Mouse (Mus musculus): ENCODE results near the gene Galt. TPM values are rescaled to one million over a fixed set of nuclear protein-coding genes. Genes with fewer than 3 reads are reported as not detected.
"Not testable (repeated sequence)": the region's sequence is repeated elsewhere in the genome, so short reads cannot be mapped to it uniquely, and the experiment has no call there.

Gene Galt
- polyA plus RNA-seq, 1 experiment, result 65.2 TPM

GRCm38 (mm10) chr4:41740380-41741157 is 14.5 kb upstream of the Galt start:
- no peak for DNase-seq (ENCODE audit: low spot score)

- DNase-seq (ENCODE audit: low spot score), result peak; percentile 88
Measured at GRCm38 (mm10) chr4:41741158-41741560, 13.9 kb upstream of the Galt start.

- DNase-seq (ENCODE audit: low spot score), result no peak
Measured at GRCm38 (mm10) chr4:41744131-41744530, 10.9 kb upstream of the Galt start.

GRCm38 (mm10) chr4:41745021-41745420 is 10.0 kb upstream of the Galt start:
- DNase-seq (ENCODE audit: low spot score), result no peak

GRCm38 (mm10) chr4:41755338-41756305 is 594 bp downstream of the Galt start, which contains the start of gene Sigmar1:
Gene Sigmar1, minus strand, starts transcription at chr4:41756157.
- peak; percentile 85 for DNase-seq (ENCODE audit: low spot score)

GRCm38 (mm10) chr4:41756440-41756839 is 1.4 kb downstream of the Galt start:
- no peak for DNase-seq (ENCODE audit: low spot score)

- no peak for DNase-seq (ENCODE audit: low spot score)
Measured at GRCm38 (mm10) chr4:41757321-41757720, 2.3 kb downstream of the Galt start.

GRCm38 (mm10) chr4:41758021-41758420 is 3.0 kb downstream of the Galt start:
- no peak for DNase-seq (ENCODE audit: low spot score)

GRCm38 (mm10) chr4:41758701-41759100 is 3.7 kb downstream of the Galt start:
- DNase-seq (ENCODE audit: low spot score), result no peak

GRCm38 (mm10) chr4:41759206-41759605 is 4.2 kb downstream of the Galt start:
- DNase-seq (ENCODE audit: low spot score), result no peak

GRCm38 (mm10) chr4:41759656-41760287 is 4.7 kb downstream of the Galt start:
- no peak for DNase-seq (ENCODE audit: low spot score)

GRCm38 (mm10) chr4:41760288-41760721 is 5.3 kb downstream of the Galt start:
- DNase-seq (ENCODE audit: low spot score), result peak; percentile 71

GRCm38 (mm10) chr4:41760911-41761310 is 5.9 kb downstream of the Galt start:
- no peak for DNase-seq (ENCODE audit: low spot score)

GRCm38 (mm10) chr4:41761680-41762079 is 6.7 kb downstream of the Galt start:
- DNase-seq (ENCODE audit: low spot score), result no peak

- no peak for DNase-seq (ENCODE audit: low spot score)
Measured at GRCm38 (mm10) chr4:41762099-41762687, 7.2 kb downstream of the Galt start.

GRCm38 (mm10) chr4:41762688-41763114 is 7.7 kb downstream of the Galt start:
- DNase-seq (ENCODE audit: low spot score), result not testable (repeated sequence)

- DNase-seq (ENCODE audit: low spot score), result not testable (repeated sequence)
Measured at GRCm38 (mm10) chr4:41763176-41763575, 8.1 kb downstream of the Galt start.

- DNase-seq (ENCODE audit: low spot score), result not testable (repeated sequence)
Measured at GRCm38 (mm10) chr4:41767301-41767700, 12.3 kb downstream of the Galt start.

GRCm38 (mm10) chr4:41772946-41773345 is 17.9 kb downstream of the Galt start:
- not testable (repeated sequence) for DNase-seq (ENCODE audit: low spot score)

GRCm38 (mm10) chr4:41773502-41773901 is 18.5 kb downstream of the Galt start:
- not testable (repeated sequence) for DNase-seq (ENCODE audit: low spot score)

GRCm38 (mm10) chr4:41774002-41774401 is 19.0 kb downstream of the Galt start, which contains the start of gene Ccl27a:
Gene Ccl27a, minus strand, starts transcription at chr4:41774247.
- not testable (repeated sequence) for DNase-seq (ENCODE audit: low spot score)
